Mouse (Mus musculus): ENCODE results near the gene Olfr832.

GRCm38 (mm10) chr9:18987690-18988089, 50.8 kb downstream of the Olfr832 start, which contains the start of gene Olfr834:
- TF ChIP-seq CTCF (IDR thresholded peaks at IDR 0.05) (no peak), EP300 (IDR thresholded peaks at IDR 0.05) (no peak)
